Mouse (Mus musculus) spleen, postnatal 4 days (tissue): ENCODE results near the gene 1700007K13Rik.

Experiments
- DNase-seq, 2 experiments: peaks; one replicate each; pipeline ENCODE4 v3.0.0; 2022; ENCODE audit warnings: low spot score in 2 of 2

Gene 1700007K13Rik

GRCm38 (mm10) chr2:28465836-28466518 is at the start of gene 1700007K13Rik:
1700007K13Rik (minus strand) TSS chr2:28466332.
- DNase-seq = peak in 1 of 2 experiments; percentile 63

- peak; percentile 79 to 92 for DNase-seq
Observed at GRCm38 (mm10) chr2:28514489-28514888, 48.4 kb upstream of the 1700007K13Rik start.

GRCm38 (mm10) chr2:28513431-28514370 is 47.6 kb upstream of the 1700007K13Rik start:
- DNase-seq = peak in 1 of 2 experiments; percentile 66

- DNase-seq = peak in 1 of 2 experiments; percentile 68
Observed at GRCm38 (mm10) chr2:28512798-28513401, 46.8 kb upstream of the 1700007K13Rik start, which contains the start of gene Ralgds. Ralgds (plus strand) TSS chr2:28513125.

- peak in 1 of 2 experiments; percentile 52 for DNase-seq
Observed at GRCm38 (mm10) chr2:28511600-28511999, 45.5 kb upstream of the 1700007K13Rik start.

GRCm38 (mm10) chr2:28506291-28506690 is 40.2 kb upstream of the 1700007K13Rik start:
- peak in 1 of 2 experiments; percentile 33 for DNase-seq

GRCm38 (mm10) chr2:28505795-28506194 is 39.7 kb upstream of the 1700007K13Rik start, which contains the start of gene Gm10134:
Gm10134 (plus strand) TSS chr2:28506095.
- DNase-seq = no peak

- peak in 1 of 2 experiments; percentile 55 for DNase-seq
Observed at GRCm38 (mm10) chr2:28504676-28505075, 38.5 kb upstream of the 1700007K13Rik start.

GRCm38 (mm10) chr2:28502987-28503386 is 36.9 kb upstream of the 1700007K13Rik start:
- peak in 1 of 2 experiments; percentile 49 for DNase-seq

- peak in 1 of 2 experiments; percentile 46 for DNase-seq
Observed at GRCm38 (mm10) chr2:28498431-28498830, 32.3 kb upstream of the 1700007K13Rik start.

- peak in 1 of 2 experiments; percentile 54 for DNase-seq
Observed at GRCm38 (mm10) chr2:28497561-28497960, 31.4 kb upstream of the 1700007K13Rik start.

GRCm38 (mm10) chr2:28496671-28497070 is 30.5 kb upstream of the 1700007K13Rik start, which contains the start of gene Gbgt1:
Gbgt1 (plus strand) TSS chr2:28496891.
- DNase-seq = peak in 1 of 2 experiments; percentile 54

- peak in 1 of 2 experiments; percentile 54 for DNase-seq
Observed at GRCm38 (mm10) chr2:28495801-28496595, 29.9 kb upstream of the 1700007K13Rik start.

- peak in 1 of 2 experiments; percentile 61 for DNase-seq
Observed at GRCm38 (mm10) chr2:28495207-28495756, 29.1 kb upstream of the 1700007K13Rik start.

- DNase-seq = no peak
Observed at GRCm38 (mm10) chr2:28494521-28494920, 28.4 kb upstream of the 1700007K13Rik start.

GRCm38 (mm10) chr2:28483861-28484260 is 17.7 kb upstream of the 1700007K13Rik start:
- DNase-seq = peak in 1 of 2 experiments; percentile 33

GRCm38 (mm10) chr2:28479208-28480204 is 13.4 kb upstream of the 1700007K13Rik start:
- DNase-seq = peak in 1 of 2 experiments; percentile 55

- DNase-seq = peak in 1 of 2 experiments; percentile 17
Observed at GRCm38 (mm10) chr2:28477993-28478392, 11.9 kb upstream of the 1700007K13Rik start.

GRCm38 (mm10) chr2:28472011-28472410 is 5.9 kb upstream of the 1700007K13Rik start:
- peak in 1 of 2 experiments; percentile 44 for DNase-seq
